Mouse (Mus musculus): ENCODE measurements at regions not wholly inside any gene's neighbourhood (a gene's known extent, or its start where the extent isn't known, plus 50 kb on each side); places are given as distances from the start of the nearest gene placed in this dataset.

DNA sequence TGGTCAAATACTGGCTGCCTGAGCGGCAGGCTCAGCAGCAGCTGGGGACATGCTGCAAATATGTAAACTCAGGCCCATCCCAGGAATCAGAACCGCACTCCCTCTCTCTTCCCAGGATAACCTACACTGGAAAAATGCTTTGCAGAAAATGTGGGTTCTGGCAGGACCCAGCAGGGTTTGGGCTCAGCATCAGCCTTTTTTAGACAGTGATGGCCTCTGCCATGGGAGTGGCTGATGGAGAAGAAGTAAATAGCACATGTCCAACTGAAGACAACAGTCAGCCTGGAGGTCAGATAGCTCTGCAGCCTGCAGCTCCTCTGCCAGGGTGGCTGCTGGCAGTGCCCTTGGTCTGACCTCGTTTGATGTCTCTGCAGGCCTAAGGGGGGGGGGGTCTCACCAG lies 220.2 kb upstream of the Mphosph6 start:
- TF ChIP-seq POLR2A (IDR thresholded peaks at IDR 0.05; ENCODE audit: extremely low read depth, insufficient read depth, low read length) (no peak), CTCF (IDR thresholded peaks at IDR 0.05; ENCODE audit: extremely low read depth, insufficient read depth, low read length) (no peak)
